Mouse (Mus musculus) spleen, postnatal 14 days (tissue): Measurements from ENCODE around the gene Limch1.
A peak's percentile ranks its signal among the peaks of the same experiment; 100 is the strongest.

Source experiments
- DNase-seq, 2 experiments: peaks; one replicate each; pipeline ENCODE4 v3.0.0; 2021 to 2022; ENCODE audit warnings: low spot score in 2 of 2

Gene Limch1

GRCm38 (mm10) chr5:66745390-66745995 lies at the start of gene Limch1:
Limch1 (plus strand) TSS chr5:66745827.
- no peak for DNase-seq

GRCm38 (mm10) chr5:66697119-66697518 lies 48.5 kb upstream of the Limch1 start:
- peak in 1 of 2 experiments; percentile 18 for DNase-seq

GRCm38 (mm10) chr5:66699911-66700310 lies 45.7 kb upstream of the Limch1 start:
- no peak for DNase-seq

- DNase-seq, result no peak
These were observed 43.7 kb upstream of the Limch1 start for GRCm38 (mm10) chr5:66701951-66702350.

- no peak for DNase-seq
These were observed 42.2 kb upstream of the Limch1 start for GRCm38 (mm10) chr5:66703317-66704004.

- DNase-seq, result no peak
These were observed 37.8 kb upstream of the Limch1 start for GRCm38 (mm10) chr5:66707859-66708258.

GRCm38 (mm10) chr5:66710445-66711019 lies 35.1 kb upstream of the Limch1 start:
- no peak for DNase-seq

- no peak for DNase-seq
These were observed 32.8 kb upstream of the Limch1 start for GRCm38 (mm10) chr5:66712801-66713200.

- no peak for DNase-seq
These were observed 30.1 kb upstream of the Limch1 start for GRCm38 (mm10) chr5:66715498-66715931.

- DNase-seq, result no peak
These were observed 27.7 kb upstream of the Limch1 start for GRCm38 (mm10) chr5:66717931-66718330.

- DNase-seq, result no peak
These were observed 27.2 kb upstream of the Limch1 start for GRCm38 (mm10) chr5:66718413-66718812.

- DNase-seq, result no peak
These were observed 26.7 kb upstream of the Limch1 start for GRCm38 (mm10) chr5:66718880-66719279.

- no peak for DNase-seq
These were observed 24.7 kb upstream of the Limch1 start for GRCm38 (mm10) chr5:66720921-66721320.

- no peak for DNase-seq
These were observed 23.0 kb upstream of the Limch1 start for GRCm38 (mm10) chr5:66722586-66722985.

- no peak for DNase-seq
These were observed 22.6 kb upstream of the Limch1 start for GRCm38 (mm10) chr5:66723037-66723436.

- no peak for DNase-seq
These were observed 22.0 kb upstream of the Limch1 start for GRCm38 (mm10) chr5:66723626-66724025.

- no peak for DNase-seq
These were observed 16.3 kb upstream of the Limch1 start for GRCm38 (mm10) chr5:66729306-66729705.

GRCm38 (mm10) chr5:66730621-66731301 lies 14.9 kb upstream of the Limch1 start:
- no peak for DNase-seq

GRCm38 (mm10) chr5:66731302-66731697 lies 14.3 kb upstream of the Limch1 start:
- no peak for DNase-seq

GRCm38 (mm10) chr5:66733556-66733955 lies 12.1 kb upstream of the Limch1 start:
- DNase-seq, result no peak

GRCm38 (mm10) chr5:66739376-66739775 lies 6.3 kb upstream of the Limch1 start:
- DNase-seq, result no peak

- no peak for DNase-seq
These were observed 512 bp downstream of the Limch1 start for GRCm38 (mm10) chr5:66745996-66746681.
